Mouse (Mus musculus): ENCODE data around the gene Imp4. TPM values are rescaled to one million over a fixed set of nuclear protein-coding genes. Genes with fewer than 3 reads are reported as not detected.
"Not testable (repeated sequence)": the region's sequence is repeated elsewhere in the genome, so short reads cannot be mapped to it uniquely, and the experiment has no call there.

The Imp4 gene
- polyA plus RNA-seq, 2 experiments: 21.2 to 56.8 TPM

DNA sequence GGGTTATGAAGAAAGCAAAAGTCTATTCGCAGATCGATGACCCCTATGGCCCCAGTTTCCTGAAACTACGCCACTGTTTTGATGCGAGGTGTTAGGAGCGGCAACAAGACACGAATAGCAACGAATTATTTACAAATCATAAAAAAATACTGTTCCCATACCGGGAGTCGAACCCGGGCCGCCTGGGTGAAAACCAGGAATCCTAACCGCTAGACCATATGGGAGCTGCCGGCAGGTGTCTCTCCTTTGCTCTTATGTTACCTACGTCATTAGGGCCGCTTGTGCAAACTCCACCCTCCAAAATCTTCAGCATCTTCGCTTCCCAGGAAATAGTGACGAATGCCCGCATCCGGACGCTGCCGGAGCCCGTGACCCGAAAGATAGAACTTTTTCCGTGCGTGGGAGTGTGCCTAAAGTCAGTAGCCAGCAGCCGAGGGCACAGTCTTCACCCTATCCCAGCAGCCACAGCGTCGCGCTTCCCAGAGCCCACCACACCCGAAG, 4.9 kb upstream of the Imp4 start:
- Histone ChIP-seq H3K4me3 (ENCODE audit: insufficient read depth in 1 of 2, low read depth in 2 of 2, low read length in 2 of 2) (peak overlapping the region; percentile 75 to 94), H3K4me1 (replicated peaks; ENCODE audit: control insufficient read depth in 2 of 2, insufficient read depth in 2 of 2, low read length in 1 of 2) (peaks cover 3 to 7% of the 10 kb centered on the region in 2 experiments), H3K27ac (no peak overlapping the region), H3K9me3 (ENCODE audit: control insufficient read depth, low read length) (peaks cover 7% of the 10 kb centered on the region), H3K9ac (replicated peaks) (peak overlapping the region; percentile 71), H3K4me2 (ENCODE audit: low read depth) (peak overlapping the region; percentile 87), H3K27me3 (ENCODE audit: control insufficient read depth, insufficient read depth, low read length) (no peaks in the 10 kb centered on the region), H3K36me3 (replicated peaks; ENCODE audit: control insufficient read depth, insufficient read depth, low read depth) (no peaks in the 10 kb centered on the region)
- under 1% methylated on average over 30 of the region's 30 CpGs for WGBS (ENCODE audit: insufficient replicate concordance)
- DNase-seq (ENCODE audit: low read depth in 3 of 3, low spot score in 3 of 3) (peak; percentile 73 to 79 (median 79)), ATAC-seq (ENCODE audit: insufficient read depth) (peak; percentile 27)
- no peak for TF ChIP-seq EP300 (IDR thresholded peaks at IDR 0.05; ENCODE audit: low read depth)
- no peak for TF ChIP-seq CTCF (IDR thresholded peaks at IDR 0.05; ENCODE audit: low read depth)

DNA sequence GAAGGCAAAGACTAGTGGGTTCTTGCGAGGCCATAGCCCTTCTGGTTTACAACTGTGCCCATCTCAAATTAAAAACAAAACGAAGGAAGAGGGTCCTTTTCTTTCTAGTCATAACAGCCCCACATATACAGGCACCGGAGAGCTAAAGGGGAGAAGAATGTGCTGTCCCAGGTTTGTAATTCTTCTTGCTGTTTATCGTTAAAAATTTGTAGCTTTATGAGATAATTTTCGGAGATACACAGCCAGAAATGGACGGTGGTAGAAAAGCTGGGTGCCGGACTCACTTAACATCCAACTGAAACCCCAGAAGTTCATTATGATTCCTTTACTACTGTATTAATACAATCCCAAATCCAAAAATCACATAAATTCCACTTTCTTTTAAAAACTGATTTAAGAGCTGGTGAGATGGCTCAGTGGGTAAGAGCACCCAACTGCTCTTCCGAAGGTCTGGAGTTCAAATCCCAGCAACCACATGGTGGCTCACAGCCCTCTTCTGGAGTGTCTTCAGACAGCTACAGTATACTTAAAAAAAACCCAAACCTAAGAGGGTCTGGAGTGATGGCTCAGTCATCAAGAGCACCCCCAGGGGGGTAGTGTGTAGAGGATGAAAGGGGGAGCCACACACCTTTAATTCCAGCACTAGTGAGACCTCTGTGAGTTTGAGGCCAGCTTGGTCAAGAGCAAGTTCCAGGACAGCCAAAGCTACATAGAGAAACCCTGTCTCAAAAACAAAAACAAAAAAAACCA, 4.1 kb upstream of the Imp4 start:
- peak overlapping the region; percentile 65 for H3K9ac ChIP-seq (replicated peaks)

DNA sequence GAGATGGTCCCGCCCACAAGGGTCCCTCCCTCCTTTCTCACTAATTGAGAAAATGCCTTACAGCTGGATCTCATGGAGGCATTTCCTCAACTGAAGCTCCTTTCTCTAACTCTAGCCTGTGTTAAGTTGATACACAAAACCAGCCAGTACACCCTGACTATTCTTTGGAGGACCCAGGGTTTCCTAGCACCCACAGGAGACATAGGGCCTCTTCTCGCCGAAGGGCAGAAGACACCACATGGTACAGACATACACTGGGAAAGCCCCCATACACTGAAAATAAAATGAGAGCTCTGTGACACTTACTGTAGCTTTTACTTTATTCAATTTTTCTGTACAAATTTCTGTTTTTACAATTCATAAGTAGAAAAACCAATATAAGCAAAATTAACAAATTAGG, 3.3 kb upstream of the Imp4 start:
- DNase-seq (ENCODE audit: low read depth in 3 of 3, low spot score in 3 of 3) (no peak), ATAC-seq (ENCODE audit: insufficient read depth) (no peak)
- Histone ChIP-seq H3K4me1 (replicated peaks; ENCODE audit: control insufficient read depth in 2 of 2, insufficient read depth in 2 of 2, low read length in 1 of 2) (peaks cover 9 to 10% of the 10 kb centered on the region in 2 experiments), H3K4me2 (ENCODE audit: low read depth) (no peak overlapping the region), H3K9ac (replicated peaks) (no peak overlapping the region), H3K27me3 (ENCODE audit: control insufficient read depth, insufficient read depth, low read length) (no peaks in the 10 kb centered on the region), H3K4me3 (ENCODE audit: insufficient read depth in 1 of 2, low read depth in 2 of 2, low read length in 2 of 2) (no peak overlapping the region), H3K9me3 (ENCODE audit: control insufficient read depth, low read length) (peaks cover 7% of the 10 kb centered on the region), H3K36me3 (replicated peaks; ENCODE audit: control insufficient read depth, insufficient read depth, low read depth) (no peaks in the 10 kb centered on the region), H3K27ac (no peak overlapping the region)
- WGBS (ENCODE audit: insufficient replicate concordance): 77% methylated on average over 3 of the region's 3 CpGs
- no peak for TF ChIP-seq EP300 (IDR thresholded peaks at IDR 0.05; ENCODE audit: low read depth)
- TF ChIP-seq CTCF (IDR thresholded peaks at IDR 0.05; ENCODE audit: low read depth): no peak

More for the DNA sequence above, 4.1 kb upstream of the Imp4 start:
- ATAC-seq (ENCODE audit: insufficient read depth) (no peak), DNase-seq (ENCODE audit: low read depth in 3 of 3, low spot score in 3 of 3) (no peak)
- Histone ChIP-seq H3K36me3 (replicated peaks; ENCODE audit: control insufficient read depth, insufficient read depth, low read depth) (no peaks in the 10 kb centered on the region), H3K27ac (no peak overlapping the region), H3K9me3 (ENCODE audit: control insufficient read depth, low read length) (peaks cover 7% of the 10 kb centered on the region), H3K27me3 (ENCODE audit: control insufficient read depth, insufficient read depth, low read length) (no peaks in the 10 kb centered on the region), H3K4me2 (ENCODE audit: low read depth) (peak overlapping the region; percentile 87), H3K4me1 (replicated peaks; ENCODE audit: control insufficient read depth in 2 of 2, insufficient read depth in 2 of 2, low read length in 1 of 2) (peaks cover 6 to 7% of the 10 kb centered on the region in 2 experiments), H3K4me3 (ENCODE audit: insufficient read depth in 1 of 2, low read depth in 2 of 2, low read length in 2 of 2) (peak overlapping the region; percentile 75 to 94)
- no peak for TF ChIP-seq CTCF (IDR thresholded peaks at IDR 0.05; ENCODE audit: low read depth)
- TF ChIP-seq EP300 (IDR thresholded peaks at IDR 0.05; ENCODE audit: low read depth): no peak
- 36% methylated on average over 8 of the region's 8 CpGs for WGBS (ENCODE audit: insufficient replicate concordance)

DNA sequence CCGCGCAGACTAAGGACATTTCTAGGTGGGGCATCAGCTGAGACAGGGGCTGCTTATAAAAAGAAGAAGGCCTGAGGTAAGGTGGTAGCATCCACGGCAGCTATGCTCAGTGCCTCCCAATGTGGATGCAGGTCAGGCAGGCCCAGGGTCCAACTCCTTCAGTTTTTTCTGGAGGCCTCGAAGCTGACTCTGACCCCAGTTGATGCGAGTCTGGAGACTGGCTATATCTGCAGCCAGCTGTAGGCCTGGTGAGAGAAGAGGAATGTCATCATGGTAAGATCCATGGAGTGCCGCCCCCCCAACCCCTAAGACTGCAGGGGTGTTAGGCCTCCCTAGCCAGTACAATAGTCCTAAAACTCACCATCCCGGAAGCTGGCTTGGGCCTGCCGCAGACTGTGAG, 2.3 kb upstream of the Imp4 start:
- ATAC-seq (ENCODE audit: insufficient read depth); H3K27me3 ChIP-seq (ENCODE audit: control insufficient read depth, insufficient read depth, low read length); DNase-seq (ENCODE audit: low read depth in 3 of 3, low spot score in 3 of 3); H3K4me1 ChIP-seq (replicated peaks; ENCODE audit: control insufficient read depth in 2 of 2, insufficient read depth in 2 of 2, low read length in 1 of 2); H3K9me3 ChIP-seq (ENCODE audit: control insufficient read depth, low read length); H3K9ac ChIP-seq (replicated peaks); H3K27ac ChIP-seq; H3K4me2 ChIP-seq (ENCODE audit: low read depth); H3K4me3 ChIP-seq (ENCODE audit: insufficient read depth in 1 of 2, low read depth in 2 of 2, low read length in 2 of 2); H3K36me3 ChIP-seq (replicated peaks; ENCODE audit: control insufficient read depth, insufficient read depth, low read depth): not testable (repeated sequence)
- WGBS (ENCODE audit: insufficient replicate concordance): 74% methylated on average over 8 of the region's 8 CpGs

DNA sequence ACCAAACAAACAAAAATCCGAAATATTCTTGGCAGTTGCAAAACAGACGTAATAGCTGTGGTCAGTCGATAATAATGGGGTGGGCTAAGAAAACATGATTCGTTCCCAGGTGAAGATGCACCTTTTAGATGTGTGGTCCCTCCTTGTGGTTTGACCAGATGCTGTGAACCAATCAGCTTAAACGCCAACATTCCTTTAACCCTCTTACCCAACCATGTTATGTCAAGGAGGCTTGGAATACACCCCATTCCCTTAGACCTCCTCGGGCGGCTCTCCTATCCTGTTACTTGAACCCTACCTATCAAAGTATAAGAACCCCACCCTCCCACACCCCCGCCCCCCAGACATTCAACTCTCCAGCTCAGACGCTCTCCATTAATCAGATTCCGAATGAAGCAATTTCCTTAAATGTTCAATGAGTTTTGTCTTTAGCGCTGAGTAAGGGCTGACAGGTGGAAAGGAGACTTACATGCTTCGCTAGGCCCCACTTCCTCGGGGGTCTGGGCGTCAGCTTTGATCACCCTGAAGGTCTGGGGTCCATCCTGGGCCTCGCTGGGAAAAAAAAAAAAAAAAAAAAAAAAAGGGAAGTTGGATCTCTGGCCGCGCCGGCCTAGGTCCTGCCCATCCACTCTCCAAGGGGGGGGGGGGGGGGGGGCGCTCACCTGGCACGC, 1.1 kb upstream of the Imp4 start:
- 31% methylated on average over 15 of the region's 20 CpGs for WGBS (ENCODE audit: insufficient replicate concordance)
- TF ChIP-seq EP300 (IDR thresholded peaks at IDR 0.05; ENCODE audit: low read depth) (no peak), CTCF (IDR thresholded peaks at IDR 0.05; ENCODE audit: low read depth) (no peak)
- H3K4me3 ChIP-seq (ENCODE audit: insufficient read depth in 1 of 2, low read depth in 2 of 2, low read length in 2 of 2): peak overlapping the region; percentile 70 to 93
- H3K4me1 ChIP-seq (replicated peaks; ENCODE audit: control insufficient read depth in 2 of 2, insufficient read depth in 2 of 2, low read length in 1 of 2): peaks cover 9 to 10% of the 10 kb centered on the region in 2 experiments
- DNase-seq (ENCODE audit: low read depth in 3 of 3, low spot score in 3 of 3): no peak
- peak overlapping the region; percentile 79 for H3K4me2 ChIP-seq (ENCODE audit: low read depth)
- H3K9ac ChIP-seq (replicated peaks): peak overlapping the region; percentile 53
- H3K27ac ChIP-seq: no peak overlapping the region
- no peaks in the 10 kb centered on the region for H3K27me3 ChIP-seq (ENCODE audit: control insufficient read depth, insufficient read depth, low read length)
- H3K36me3 ChIP-seq (replicated peaks; ENCODE audit: control insufficient read depth, insufficient read depth, low read depth): peaks cover 9% of the 10 kb centered on the region
- ATAC-seq (ENCODE audit: insufficient read depth): no peak
- no peaks in the 10 kb centered on the region for H3K9me3 ChIP-seq (ENCODE audit: control insufficient read depth, low read length)

All from liver, embryonic 14.5 days (tissue).